Mouse (Mus musculus) heart, postnatal 14 days (tissue): ENCODE measurements at regions not wholly inside any gene's neighbourhood (a gene's known extent, or its start where the extent isn't known, plus 50 kb on each side); places are given as distances from the start of the nearest gene placed in this dataset.

ENCODE experiments used
- DNase-seq, 2 experiments: peaks; one replicate each; pipeline ENCODE4 v3.0.0; 2021 to 2022
- intact Hi-C: fragments of 180-260 bp; cut with DNase I; formaldehyde crosslinking; loops from one replicate; pipeline ENCODE4 v1.15.1; 2025

DNA sequence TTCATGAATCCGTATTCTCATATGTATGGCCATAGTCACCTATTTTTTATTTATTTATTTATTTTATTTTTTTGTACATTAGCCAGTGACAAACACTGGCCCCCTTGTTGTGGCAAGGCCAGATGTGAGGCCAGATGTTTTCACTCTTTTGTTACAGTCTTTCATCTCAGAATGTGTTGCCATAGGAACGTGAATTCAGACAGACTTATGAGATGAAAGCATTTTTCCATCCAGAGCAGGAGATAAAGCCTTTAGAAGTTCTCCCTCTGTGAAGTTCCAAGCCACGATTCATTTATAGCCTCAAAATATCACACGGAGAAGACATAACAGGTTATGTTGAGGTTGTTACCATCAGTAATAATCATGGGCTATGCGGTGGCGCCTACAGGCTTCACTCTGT lies 220.9 kb downstream of the Arpp21 start:
- no peak for DNase-seq
- intact Hi-C loops = no loop called here

DNA sequence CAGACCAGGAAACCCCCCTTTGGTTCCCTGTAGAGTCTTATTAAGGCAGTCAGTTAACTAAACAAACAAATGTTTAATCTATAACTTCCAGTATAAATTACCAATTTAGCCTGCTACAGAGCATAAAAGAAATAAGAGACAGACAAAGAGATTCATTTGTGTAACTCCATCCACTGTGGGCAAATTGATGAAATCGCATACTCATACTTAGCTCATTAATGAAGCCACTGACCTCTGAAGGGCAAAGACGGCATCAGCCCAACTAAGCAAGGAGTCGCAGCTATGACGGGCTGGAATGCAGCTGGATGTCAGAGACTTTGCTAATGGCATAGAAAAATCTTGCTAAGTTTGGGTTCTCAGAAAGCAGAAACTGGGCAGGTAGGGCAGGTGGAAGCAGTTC lies 241.3 kb downstream of the Arpp21 start:
- intact Hi-C loops = no loop called here
- DNase-seq = no peak

DNA sequence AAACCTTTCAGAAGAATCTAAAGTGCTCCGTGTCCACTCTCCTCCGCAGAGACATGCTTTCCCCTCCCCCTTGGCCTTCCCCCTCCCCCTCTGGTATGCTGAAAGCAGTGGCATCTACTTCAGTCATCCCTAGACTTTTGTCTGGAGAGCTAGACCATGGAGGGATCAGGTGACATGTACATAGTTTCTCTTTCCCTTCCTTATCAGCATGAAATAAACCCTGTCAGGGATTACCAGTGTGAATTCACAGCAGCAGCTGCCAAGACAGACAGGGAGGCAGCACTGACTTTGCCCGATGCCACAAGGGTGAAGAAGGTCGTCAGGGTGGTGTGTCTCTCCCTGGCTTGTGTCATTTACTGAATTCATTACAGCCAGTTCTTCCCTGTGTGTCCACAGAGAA lies 241.9 kb downstream of the Arpp21 start:
- peak in 1 of 2 experiments; percentile 2 for DNase-seq
- intact Hi-C loops = no loop called here

DNA sequence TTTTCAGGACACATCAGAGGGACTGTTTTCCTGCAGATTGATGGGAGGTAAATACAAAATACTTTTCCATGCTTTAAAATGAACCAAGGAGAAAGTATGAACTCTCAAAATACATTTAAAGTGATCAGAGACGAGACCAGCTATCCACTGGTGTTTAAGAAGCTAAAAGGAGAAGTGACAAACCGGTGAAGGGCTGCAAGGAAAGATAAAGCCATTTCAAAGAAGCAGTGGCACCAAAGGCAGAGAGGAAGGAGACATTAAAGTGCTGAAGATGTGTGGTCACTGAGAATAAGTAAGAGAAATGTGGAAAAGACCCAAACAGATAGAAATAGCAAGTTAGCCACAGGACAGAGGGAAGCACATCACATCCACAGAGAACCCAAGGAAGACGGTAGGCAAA lies 245.7 kb downstream of the Arpp21 start:
- intact Hi-C loops = no loop called here
- no peak for DNase-seq

DNA sequence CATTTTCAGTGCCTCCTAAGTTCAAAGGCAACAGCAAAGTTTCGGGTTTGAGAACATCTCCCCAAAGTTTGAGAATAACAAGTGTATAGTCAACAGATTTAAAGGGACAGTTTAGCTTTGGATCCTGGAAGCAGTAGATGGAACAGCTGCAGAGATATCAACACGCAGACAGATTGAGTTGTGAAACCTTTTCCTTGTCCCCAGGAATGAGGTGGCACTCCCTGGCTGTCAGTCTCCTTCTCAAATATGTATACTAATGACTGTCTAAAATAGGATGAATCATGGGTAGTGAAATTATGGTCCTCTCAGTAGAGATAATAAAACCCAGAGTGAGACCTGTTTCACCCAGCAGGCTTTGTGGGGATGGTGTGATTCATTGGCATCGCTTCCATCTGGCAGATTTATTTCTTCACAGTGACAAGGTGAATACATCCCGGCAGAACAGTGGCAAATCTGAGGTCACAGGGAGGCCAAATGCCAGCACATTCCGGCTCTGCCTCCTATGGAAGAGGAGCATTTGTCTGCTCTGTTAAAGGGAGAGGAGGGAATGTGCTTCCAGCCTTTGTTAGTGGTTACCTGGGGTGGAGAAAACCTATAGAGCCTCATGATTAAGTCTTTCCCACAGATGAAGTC lies 272.2 kb downstream of the Arpp21 start:
- intact Hi-C loops = no loop called here

DNA sequence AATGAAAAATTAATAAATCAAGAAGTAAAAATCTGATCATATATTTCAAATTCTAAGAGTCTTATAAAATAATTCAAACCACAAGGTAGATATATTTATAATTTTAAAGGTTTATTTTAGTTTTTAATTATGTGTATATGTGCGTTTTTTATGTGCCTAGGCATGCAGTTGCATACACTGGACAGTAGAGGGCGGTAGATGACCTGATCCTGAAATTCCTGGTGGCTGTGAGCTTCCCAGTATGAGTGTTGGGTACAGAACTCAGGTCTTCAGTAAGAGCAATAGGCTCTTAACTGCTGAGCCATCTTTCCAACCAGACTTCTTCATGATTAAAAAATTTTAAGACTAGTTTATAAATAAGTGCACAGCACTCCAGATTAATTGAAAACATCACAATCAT lies 267.7 kb upstream of the Stac start:
- intact Hi-C loops = no loop called here
- DNase-seq = no peak

More for the DNA sequence above, 272.2 kb downstream of the Arpp21 start:
- no peak for DNase-seq

DNA sequence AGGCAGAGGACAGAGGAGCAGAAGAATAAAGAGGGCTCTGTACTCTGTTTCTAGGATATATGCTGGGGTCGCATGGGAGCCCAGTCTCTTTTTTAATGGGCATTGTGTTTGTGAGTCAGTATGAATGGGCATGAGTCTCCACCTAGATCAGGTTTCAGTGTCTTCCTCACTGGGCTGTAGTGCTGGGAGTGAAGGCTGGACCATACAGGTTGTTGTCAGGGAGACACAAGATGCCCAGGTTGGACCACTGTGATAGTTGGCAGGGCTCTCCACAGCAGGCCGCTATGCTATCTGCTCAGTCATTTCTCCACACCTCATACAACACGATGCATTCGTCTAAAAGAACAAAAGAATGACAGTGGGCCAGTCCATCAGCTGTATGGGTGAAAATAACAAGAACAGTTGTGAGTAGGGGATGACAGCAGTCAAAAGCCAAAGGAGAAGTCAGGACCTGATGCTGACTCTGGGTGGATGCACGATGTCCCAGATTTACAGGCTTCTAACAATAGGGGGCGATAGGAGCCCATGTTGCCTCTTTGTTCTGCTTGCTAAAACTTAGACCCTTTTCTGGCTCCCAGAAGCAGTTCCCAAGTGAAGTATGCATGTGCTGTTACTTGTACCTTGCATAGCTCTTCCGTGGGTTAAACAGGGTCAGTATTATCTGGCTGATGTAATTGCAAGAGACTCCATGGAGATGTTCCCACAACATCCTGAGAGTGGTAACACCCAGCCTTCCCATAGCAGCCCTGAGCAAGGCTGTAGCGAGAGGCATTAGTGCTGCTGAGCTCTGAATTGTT lies 249.3 kb upstream of the Stac start:
- intact Hi-C loops = no loop called here
- peak in 1 of 2 experiments; percentile 14 for DNase-seq

DNA sequence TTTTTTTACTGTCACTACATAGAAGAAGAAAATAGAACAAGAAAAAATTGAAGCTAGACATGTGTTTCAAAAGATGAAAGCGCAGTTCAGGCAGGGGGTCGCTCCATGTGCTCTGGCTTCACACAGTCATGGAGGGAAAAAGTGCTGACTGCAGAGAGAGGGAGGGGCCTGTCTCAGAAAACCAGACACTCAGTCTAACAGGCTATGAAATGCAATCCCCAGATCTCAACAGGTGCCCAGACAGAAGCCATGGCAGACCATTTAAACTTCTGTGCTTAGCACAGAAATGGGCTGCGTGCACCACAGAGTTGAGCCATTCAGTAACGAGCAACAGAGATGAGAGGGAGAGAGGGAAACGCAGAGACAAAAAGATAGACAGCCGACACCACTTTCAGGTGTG lies 242.3 kb upstream of the Stac start:
- intact Hi-C loops = no loop called here

DNA sequence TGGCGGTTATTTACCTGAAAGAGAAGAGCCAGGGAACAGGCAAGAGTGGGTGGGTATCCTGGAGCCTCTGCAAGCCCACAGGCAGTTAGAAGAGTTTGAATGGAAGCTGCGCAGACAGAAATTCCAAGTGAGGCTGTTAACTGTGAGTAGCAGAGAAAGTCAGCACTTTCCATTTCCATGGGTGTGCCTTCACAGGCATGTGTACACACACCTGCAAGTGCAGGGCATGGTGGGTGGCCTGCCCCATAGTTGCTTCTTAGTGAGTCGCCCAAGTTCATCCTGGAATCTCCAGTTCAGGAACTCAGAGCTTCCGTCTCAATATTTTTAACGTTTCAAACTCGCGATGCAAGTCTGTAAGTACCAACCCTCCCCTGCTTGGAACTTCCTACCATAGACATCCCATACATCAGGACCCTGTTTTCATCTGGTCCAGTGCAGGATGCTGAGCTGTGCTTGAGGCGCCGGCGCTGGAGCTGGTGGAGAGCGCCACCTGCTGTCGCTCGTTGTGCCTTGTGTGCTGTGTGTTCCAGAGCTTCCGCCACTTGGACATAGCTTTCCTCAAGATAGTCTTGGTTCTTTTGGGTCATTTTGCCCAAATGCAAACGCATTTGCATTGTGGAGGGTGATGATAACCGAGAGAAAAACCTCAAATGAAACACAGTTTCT lies 228.3 kb upstream of the Stac start:
- peak; percentile 75 to 84 for DNase-seq
- intact Hi-C loops = loop anchor here (1.0 to 10.0 kb wide), 4 partner anchors 346 to 564 kb away; no protein-coding TSS in a partner anchor

More for the DNA sequence above, 242.3 kb upstream of the Stac start:
- no peak for DNase-seq

DNA sequence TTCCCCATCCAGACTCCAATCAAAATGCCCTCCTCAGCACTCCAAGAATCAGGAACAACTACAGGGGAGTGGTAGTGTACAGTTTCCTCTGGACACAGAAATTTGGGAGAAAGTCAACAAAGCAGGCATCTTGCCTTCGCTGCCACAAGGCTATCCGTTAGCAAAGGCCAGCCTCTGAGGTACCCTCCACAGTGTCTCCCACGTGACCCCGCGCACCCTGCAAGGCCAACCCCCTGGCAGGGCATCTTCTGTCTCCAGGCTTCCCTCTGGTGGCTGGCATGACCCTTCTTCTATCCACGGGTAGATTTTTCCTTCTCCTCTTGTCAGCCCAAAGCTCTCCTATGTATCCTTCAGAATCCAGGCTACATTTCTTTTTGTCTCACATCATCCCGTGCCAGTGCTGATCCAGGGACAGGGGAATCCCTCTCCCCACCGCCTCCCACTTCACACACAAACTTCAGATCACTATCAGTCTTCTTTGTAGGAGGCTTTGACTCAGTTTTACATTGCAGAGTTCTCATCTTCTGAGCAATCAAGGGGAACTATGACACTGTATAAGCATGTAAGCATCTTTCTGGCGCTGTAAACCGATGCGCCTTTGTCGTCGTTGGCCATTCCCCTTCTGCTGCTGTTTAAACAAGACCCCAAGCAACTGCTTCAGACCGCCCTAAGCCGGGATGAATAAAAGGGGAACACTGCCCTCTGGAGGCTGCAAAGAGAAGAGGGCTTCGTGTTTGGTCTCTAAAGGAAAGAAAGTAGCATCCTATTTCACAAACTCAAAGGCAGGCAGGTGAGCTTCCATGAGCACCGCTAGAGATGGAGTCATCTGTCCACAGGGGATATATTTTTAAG lies 226.8 kb upstream of the Stac start:
- intact Hi-C loops = loop anchor here (5.0 to 10.0 kb wide), 3 partner anchors 345 to 562 kb away; no protein-coding TSS in a partner anchor
- DNase-seq = peak; percentile 43 to 58

DNA sequence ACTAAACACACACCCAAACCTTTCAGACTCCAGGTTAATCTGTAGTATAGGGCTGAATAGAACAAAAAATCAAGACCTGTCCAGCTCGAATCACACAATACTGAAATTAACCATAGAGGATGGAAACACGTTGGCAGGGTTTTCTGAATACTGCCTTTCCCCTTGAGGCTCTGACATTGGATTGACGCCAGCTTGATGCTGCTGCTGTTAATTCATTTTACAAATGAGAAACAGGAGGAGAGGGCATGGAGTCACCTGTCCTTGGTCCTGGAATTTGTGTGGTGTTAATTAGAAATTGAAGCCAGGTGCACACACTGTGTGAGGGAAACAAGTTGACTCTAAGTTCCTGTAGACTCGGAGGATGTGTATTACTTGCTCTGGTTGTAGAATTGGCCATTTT lies 218.7 kb upstream of the Stac start:
- no peak for DNase-seq
- intact Hi-C loops = no loop called here

DNA sequence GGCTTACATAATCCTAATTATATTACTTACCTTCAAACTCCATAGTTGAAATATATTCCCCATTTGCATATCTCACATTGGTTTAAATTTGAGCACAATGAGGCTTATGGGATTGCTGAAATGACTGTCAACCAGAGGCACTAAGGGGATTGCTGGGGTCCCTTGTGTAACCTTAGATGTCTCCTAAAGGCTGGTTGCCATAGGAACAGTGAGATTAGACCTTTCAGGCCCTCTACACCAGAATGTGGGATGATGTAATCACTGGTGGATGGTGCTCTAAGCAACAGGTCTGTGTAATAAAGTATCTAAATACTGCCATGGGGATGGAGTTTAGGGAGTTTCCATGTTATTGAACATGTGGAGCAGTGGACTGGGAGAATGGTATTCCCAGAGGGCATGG lies 210.0 kb upstream of the Stac start:
- no peak for DNase-seq
- intact Hi-C loops = no loop called here

DNA sequence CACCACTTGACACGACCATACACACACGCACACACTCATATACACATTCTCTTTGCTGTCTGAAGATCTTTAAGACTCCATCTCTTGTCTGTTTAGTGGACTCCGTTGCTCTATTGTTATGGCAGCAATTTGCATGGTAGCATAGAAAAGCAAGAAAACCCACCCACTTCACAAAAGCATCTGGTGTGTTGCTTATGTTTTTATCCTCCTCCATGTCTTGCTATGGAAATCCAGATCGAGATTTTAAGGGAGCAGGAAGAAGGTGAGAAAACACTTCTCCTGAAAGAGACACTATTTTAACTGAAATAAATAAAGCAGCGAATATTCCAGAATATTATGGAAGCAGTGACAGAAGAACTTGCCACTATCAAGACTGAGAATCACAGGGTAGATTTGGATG lies 207.5 kb upstream of the Stac start:
- no peak for DNase-seq
- intact Hi-C loops = no loop called here

DNA sequence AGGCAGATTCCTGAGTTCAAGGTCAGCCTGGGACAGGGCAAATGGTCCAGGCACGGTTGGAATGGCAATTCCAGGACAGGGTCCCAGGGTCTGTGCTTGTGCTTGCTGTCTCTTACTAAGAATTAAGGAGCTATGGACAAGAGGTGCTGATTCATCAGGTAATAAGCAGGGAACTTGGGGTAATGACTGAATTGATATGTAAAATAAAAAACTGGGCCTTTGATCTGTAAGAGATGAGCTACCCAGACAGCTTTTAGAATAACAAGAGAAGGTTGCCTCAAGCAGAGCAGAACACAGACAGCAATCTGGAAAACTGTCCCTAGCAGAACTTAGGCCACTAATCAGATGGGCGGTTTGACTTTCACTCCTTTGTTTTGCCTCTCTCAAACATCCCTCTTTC lies 189.6 kb upstream of the Stac start:
- intact Hi-C loops = no loop called here
- no peak for DNase-seq

DNA sequence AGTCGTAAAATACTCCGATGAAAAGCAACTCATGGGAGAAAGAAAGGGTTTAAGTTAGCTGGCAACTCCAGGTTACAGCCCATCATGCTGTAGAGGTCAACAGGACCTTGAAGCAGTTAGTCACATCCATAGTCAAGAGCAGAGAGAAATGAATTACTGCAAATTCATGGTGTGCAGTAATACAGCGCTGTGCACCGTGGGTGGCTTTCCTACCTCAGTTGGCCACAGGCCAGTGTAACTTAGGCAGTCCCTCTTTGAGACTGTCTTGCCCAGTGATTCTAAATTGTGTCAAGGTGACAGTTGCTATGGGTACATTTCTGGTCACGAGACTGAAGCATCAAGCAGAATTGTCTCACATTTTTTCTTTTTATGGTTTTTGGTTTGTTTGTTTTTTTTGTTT lies 186.7 kb upstream of the Stac start:
- intact Hi-C loops = no loop called here
- DNase-seq = no peak

DNA sequence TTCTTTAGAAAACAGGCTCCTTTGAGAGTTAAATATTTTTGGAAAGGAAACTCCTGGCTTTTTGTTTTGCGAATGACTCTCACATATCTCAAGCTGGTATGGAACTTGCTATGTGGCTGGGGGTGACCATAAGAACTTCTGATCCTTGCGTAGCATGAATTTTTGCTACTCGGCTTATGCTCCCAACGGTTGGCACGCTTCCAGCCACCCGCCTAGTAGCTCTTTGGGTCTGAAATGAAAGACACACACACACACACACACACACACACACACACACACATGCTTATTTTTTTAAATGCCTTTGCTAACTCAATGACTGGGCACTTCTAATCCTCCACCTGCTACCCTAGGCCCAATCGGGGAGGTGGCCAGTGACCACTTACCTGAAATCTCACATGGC lies 180.3 kb upstream of the Stac start:
- intact Hi-C loops = no loop called here
- DNase-seq = no peak

DNA sequence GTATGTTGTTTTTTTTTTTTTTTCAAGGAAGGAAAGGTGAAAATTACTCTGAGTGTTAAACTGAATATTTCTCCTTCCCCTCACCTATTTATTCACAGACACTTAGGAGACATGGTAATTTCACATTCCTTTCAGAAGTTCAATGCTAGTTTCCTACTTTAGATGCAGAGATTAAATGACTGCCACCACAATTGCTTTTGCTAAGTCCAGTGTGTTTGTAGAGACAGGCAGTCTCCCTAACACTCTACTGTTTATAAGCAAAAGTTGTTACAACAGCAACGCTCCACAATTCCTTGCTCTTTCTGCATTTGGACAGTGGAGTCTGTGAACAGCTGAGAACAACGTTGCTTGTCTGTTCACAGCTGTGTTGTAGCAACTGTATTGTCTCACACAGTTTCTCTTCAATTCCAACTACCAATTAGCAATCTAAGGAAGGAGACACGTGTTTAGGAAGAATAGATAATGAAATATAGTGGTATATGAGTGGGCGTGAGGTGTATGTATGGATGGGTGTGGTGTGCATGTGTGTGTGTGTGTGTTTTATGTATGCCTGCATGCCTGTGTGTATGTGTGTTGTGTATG lies 179.7 kb upstream of the Stac start:
- intact Hi-C loops = no loop called here
- no peak for DNase-seq

DNA sequence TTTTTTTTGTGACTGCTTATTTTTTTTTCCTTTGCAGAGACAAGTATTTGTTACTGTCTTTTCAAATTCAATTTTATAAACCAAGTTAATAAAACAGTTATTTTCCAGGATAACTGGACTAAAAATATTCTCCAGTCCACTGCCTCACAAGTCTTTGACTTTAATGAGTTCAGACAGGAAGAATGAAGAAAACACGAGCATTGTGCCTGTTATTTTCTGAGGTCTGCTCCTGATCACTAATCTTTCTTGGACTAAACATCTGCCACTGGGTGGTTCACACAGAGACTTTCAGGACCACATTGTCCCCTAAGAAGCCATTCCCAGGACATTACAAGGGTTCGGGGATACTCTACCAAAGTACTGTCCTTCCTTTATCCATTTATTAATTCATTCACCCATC lies 167.9 kb upstream of the Stac start:
- intact Hi-C loops = no loop called here
- no peak for DNase-seq

DNA sequence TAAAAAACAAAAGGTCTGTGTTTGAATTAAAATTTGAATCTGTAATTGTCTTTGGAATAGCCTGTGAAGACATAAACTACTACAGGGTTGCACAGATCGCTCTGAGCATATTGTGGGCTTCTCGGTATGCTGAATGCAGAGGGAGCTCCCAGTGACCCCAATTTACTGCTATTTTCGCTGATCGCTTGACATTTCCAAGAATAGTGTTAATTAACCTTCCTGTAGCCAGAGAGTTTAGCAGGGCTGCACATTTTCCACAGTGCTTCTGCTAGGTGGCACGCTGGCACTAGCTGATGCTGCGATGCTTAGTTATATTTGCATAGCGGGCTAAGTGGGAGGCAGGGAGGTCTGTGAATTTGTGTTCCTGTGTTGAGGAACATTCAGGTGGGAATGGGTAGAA lies 164.8 kb upstream of the Stac start:
- DNase-seq = no peak
- intact Hi-C loops = no loop called here

DNA sequence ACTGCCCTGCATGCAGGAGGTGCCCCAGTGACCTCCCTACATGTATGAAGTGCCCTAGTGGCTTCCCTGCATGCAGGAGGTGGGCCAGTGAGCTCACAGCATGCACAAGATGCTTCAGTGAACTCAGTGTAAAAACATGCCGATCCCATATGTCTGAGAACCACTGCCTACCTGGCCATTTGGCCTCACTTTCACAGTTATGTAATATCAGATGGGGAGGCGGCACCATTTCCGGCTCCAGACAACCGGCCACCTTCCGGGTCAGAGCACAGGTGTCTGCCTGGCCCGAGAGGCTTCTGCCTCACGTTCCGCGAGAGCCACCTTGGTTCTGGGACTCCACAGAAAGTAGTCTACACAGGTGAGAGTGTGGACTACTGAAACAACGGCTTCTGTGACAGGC lies 156.2 kb upstream of the Stac start:
- intact Hi-C loops = no loop called here
- no peak for DNase-seq
